Mouse (Mus musculus) heart, embryonic 14.5 days (tissue): Measurements from ENCODE around the gene Arfrp1. TPM values are rescaled to one million over a fixed set of nuclear protein-coding genes. Genes with fewer than 3 reads are reported as not detected.

Experiments used
- ATAC-seq: fragments of 200-750 bp; cut with Nextera tagmentation; 2 replicates; pipeline ENCODE4 v1.8.0; 2017; ENCODE audit warnings: low read depth, moderate TSS enrichment; ENCODE audit not compliant: insufficient number of reproducible peaks, insufficient read depth, low FRiP score
- H3K27ac ChIP-seq, 2 experiments: fragments of 200-500 bp in 1 of 2; fragments of 300-500 bp in 1 of 2; sonication (generic) in 1 of 2; replicated peaks in 1 of 2; 2 replicates each; pipeline ENCODE4 v1.5.1; 2012 to 2014; ENCODE audit warnings: low read depth in 2 of 2, low read length in 2 of 2, control low read depth in 1 of 2, mild to moderate bottlenecking in 1 of 2, mixed read lengths in 1 of 2; ENCODE audit not compliant: control insufficient read depth in 1 of 2, insufficient read depth in 1 of 2
- H3K27me3 ChIP-seq: fragments of 300-500 bp; sonication (generic); 2 replicates; pipeline ENCODE4 v1.6.1; 2014; ENCODE audit warnings: mild to moderate bottlenecking, low read length, control low read depth; ENCODE audit not compliant: control insufficient read depth, insufficient read depth
- H3K36me3 ChIP-seq: fragments of 300-500 bp; sonication (generic); 2 replicates; pipeline ENCODE4 v1.6.1; 2014; ENCODE audit warnings: mild to moderate bottlenecking, control low read depth, low read length, mixed read lengths; ENCODE audit not compliant: control insufficient read depth, insufficient read depth
- H3K4me1 ChIP-seq, 2 experiments: fragments of 200-500 bp in 1 of 2; fragments of 300-500 bp in 1 of 2; sonication (generic) in 1 of 2; 2 replicates each; pipeline ENCODE4 v1.6.1; 2012 to 2014; ENCODE audit warnings: low read length in 2 of 2, control low read depth in 1 of 2, mixed read lengths in 1 of 2; ENCODE audit not compliant: control insufficient read depth in 2 of 2, insufficient read depth in 2 of 2
- H3K4me2 ChIP-seq: fragments of 300-500 bp; sonication (generic); 2 replicates; pipeline ENCODE4 v1.6.1; 2014; ENCODE audit warnings: mild to moderate bottlenecking, low read length
- H3K4me3 ChIP-seq, 2 experiments: fragments of 200-500 bp in 1 of 2; fragments of 300-500 bp in 1 of 2; sonication (generic) in 1 of 2; 2 replicates each; pipeline ENCODE4 v1.5.1; 2012 to 2014; ENCODE audit warnings: low read length in 2 of 2, mild to moderate bottlenecking in 2 of 2, control low read depth in 1 of 2, low read depth in 1 of 2, moderate library complexity in 1 of 2; ENCODE audit not compliant: control insufficient read depth in 1 of 2, insufficient read depth in 1 of 2
- H3K9ac ChIP-seq: fragments of 300-500 bp; sonication (generic); 2 replicates; pipeline ENCODE4 v1.6.1; 2014; ENCODE audit warnings: mild to moderate bottlenecking, low read length
- H3K9me3 ChIP-seq: fragments of 300-500 bp; sonication (generic); 2 replicates; pipeline ENCODE4 v1.6.1; 2016; ENCODE audit warnings: low read length, control low read depth; ENCODE audit not compliant: control insufficient read depth
- WGBS: fragments of 180-500 bp; shearing (Covaris S2); extraction: QIAGEN DNeasy Blood & Tissue Kit; methylation state at CpG from one replicate; pipeline ENCODE4 v1.1.7; 2014; 5-methylcytosine and 5-hydroxymethylcytosine counted together
- polyA plus RNA-seq: library from polyadenylated mRNA; unstranded; fragments of >200 nt; fragmentation: Nextera tagmentation; extraction: Ambion mirVana; gene quantifications from 2 replicates; pipeline ENCODE4 v1.2.1, GENCODE M21; 2014

Gene Arfrp1
- polyA plus RNA-seq, 1 experiment from 2014 or later, result 42.8 TPM

DNA sequence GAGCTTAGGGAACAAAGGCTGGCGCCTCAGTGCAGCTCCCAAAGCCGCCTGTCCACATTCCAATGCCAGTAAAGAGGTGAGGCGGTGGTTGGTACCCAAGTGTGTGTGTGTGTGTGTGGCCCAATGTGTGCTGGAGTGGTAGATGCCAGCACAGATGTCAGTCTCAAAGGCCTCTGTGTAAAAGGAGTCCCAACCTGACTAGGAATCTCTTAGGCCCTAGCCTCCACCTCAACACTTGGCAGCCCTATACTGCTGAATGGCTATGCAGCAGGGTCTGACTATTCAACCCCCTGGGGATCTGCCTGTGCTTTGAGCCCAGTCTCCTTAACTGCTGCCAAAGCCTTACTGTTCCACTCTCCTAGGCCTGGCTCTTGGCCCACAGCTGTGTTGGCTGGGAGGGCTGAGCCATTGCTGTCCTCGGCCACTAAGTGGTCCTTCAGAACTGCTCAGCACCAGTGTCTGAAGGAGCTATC, 19.8 kb upstream of the Arfrp1 start:
- Histone ChIP-seq H3K4me1 (no peaks in the 10 kb centered on the region; a peak in 1 of 4 replicates), H3K9me3 (no peaks in the 10 kb centered on the region), H3K36me3 (peaks cover 76% of the 10 kb centered on the region), H3K27me3 (no peaks in the 10 kb centered on the region), H3K4me2 (no peak overlapping the region), H3K9ac (no peak overlapping the region), H3K27ac (no peak overlapping the region), H3K4me3 (no peak overlapping the region)
- ATAC-seq, result peak; percentile 33; the same call in 1 of the 2 replicates
- WGBS, result 77% methylated on average over 4 of the region's 4 CpGs

- H3K9ac ChIP-seq, result no peak overlapping the region
- no peak overlapping the region for H3K27ac ChIP-seq
- no peak overlapping the region for H3K4me3 ChIP-seq
- no peaks in the 10 kb centered on the region; a peak in 1 of 4 replicates for H3K4me1 ChIP-seq
- H3K36me3 ChIP-seq, result peaks cover 81% of the 10 kb centered on the region
- no peak overlapping the region for H3K4me2 ChIP-seq
- H3K9me3 ChIP-seq, result no peaks in the 10 kb centered on the region
- no peak for ATAC-seq
- no peaks in the 10 kb centered on the region for H3K27me3 ChIP-seq
- 79% methylated on average over 7 of the region's 7 CpGs for WGBS
Observed at GRCm38 (mm10) chr2:181384463-181384862, 19.3 kb upstream of the Arfrp1 start.

DNA sequence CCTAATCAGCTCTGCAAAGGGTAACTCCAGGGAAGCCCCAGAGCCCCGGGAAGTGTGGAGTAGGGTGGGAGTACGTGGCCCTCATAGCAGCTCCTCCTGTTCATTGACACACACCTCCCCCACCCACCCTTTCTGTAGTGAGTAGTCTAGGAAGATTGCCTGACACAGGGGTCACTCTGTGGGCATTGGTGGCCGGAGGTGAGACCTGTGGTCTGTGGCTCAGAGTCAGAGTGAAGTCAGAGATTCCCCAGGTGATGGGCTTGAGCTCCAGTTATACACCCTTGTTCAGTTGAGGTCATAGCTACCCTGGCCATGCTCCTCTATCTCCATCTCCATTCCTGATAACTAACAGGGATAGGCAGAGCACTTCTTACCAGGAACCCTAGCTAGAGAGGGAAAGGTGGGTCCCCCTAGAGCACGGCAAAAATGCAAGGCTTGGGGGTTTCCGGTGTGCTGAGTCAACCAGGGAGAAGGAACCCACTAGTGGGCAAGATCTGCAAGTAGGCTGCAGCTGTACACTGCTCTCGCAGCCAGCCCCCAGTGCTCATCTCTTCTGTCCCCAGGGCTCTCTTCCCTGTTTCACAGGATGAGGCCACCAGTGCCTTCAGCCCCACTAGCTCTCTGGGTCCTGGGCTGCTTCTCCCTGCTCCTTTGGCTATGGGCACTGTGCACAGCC, 16.6 kb upstream of the Arfrp1 start:
- no peak overlapping the region for H3K27ac ChIP-seq
- no peaks in the 10 kb centered on the region for H3K9me3 ChIP-seq
- no peaks in the 10 kb centered on the region; a peak in 1 of 4 replicates for H3K4me1 ChIP-seq
- peaks cover 81% of the 10 kb centered on the region for H3K36me3 ChIP-seq
- ATAC-seq, result no peak
- H3K4me3 ChIP-seq, result no peak overlapping the region
- H3K9ac ChIP-seq, result no peak overlapping the region
- 87% methylated on average over 6 of the region's 6 CpGs for WGBS
- H3K4me2 ChIP-seq, result no peak overlapping the region
- no peaks in the 10 kb centered on the region for H3K27me3 ChIP-seq

DNA sequence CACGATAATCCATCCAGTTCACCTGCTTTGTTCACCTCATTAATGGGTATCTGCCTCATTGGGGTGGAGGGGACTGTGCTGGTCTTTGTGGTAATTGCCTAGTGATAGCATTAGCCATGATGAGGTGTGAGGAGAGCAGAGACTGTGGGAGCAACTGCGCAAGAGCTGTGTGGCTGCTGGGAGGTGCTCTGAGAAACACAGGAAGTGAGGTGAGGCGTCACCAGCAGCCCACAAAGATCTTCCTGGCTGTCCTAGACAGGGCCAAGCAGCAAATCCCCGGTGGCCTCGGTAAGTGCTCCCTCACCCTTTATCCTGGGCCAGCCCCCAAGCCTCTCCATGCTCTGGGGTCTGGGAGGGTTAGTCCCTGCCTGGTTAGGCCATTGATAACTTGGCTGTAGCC, 15.9 kb upstream of the Arfrp1 start:
- Histone ChIP-seq H3K4me2 (no peak overlapping the region), H3K27ac (no peak overlapping the region), H3K27me3 (no peaks in the 10 kb centered on the region), H3K9ac (no peak overlapping the region), H3K36me3 (peaks cover 74% of the 10 kb centered on the region), H3K4me3 (no peak overlapping the region), H3K4me1 (no peaks in the 10 kb centered on the region; a peak in 1 of 4 replicates), H3K9me3 (no peaks in the 10 kb centered on the region)
- 84% methylated on average over 5 of the region's 5 CpGs for WGBS
- ATAC-seq, result no peak

DNA sequence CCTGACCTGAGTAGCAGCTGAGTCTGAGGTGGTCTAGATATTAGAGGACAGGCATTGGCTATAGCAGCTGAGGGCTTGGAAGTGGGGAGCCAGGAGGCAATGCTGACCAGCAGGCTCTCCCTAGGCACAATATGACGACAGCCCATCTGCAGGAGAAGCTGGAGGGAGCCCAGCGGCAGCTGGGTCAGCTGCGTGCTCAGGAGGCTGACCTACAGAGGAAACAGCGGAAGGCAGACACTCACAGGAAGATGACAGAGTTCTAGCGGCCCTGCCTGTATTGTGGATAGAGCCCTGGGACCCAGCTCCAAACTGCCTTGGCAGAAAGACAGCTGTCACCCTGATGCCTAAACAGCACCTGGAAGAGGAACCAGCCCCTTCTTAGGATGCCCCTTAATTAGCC, 15.0 kb upstream of the Arfrp1 start:
- H3K9ac ChIP-seq, result no peak overlapping the region
- H3K4me1 ChIP-seq, result no peaks in the 10 kb centered on the region
- ATAC-seq, result no peak
- H3K27me3 ChIP-seq, result no peaks in the 10 kb centered on the region
- H3K27ac ChIP-seq, result no peak overlapping the region
- H3K4me3 ChIP-seq, result no peak overlapping the region
- no peak overlapping the region for H3K4me2 ChIP-seq
- peaks cover 69% of the 10 kb centered on the region for H3K36me3 ChIP-seq
- no peaks in the 10 kb centered on the region for H3K9me3 ChIP-seq
- 86% methylated on average over 5 of the region's 5 CpGs for WGBS

DNA sequence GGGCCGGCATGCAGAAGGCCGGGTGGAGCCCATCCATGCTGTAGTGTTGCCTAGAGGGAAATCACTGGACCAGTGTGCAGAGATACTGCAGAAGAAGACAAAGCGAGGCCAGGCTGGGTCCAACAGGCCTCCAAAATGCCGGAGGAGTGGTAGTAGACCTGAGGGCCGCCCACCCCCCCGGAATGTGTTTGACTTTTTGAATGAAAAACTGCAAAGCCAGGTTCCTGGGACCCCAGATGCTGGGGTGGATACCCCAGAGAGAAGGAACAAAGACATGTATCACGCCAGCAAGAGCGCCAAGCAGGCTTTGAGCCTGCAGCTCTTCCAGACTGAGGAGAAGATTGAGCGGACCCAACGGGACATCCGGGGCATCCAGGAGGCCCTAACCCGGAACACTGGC, 14.6 kb upstream of the Arfrp1 start, which contains the start of gene Lime1:
TSS of gene Lime1 (plus strand) at position 301 of the 400 bp plus-strand sequence.
- 89% methylated on average over 12 of the region's 12 CpGs for WGBS
- H3K36me3 ChIP-seq, result peaks cover 67% of the 10 kb centered on the region

DNA sequence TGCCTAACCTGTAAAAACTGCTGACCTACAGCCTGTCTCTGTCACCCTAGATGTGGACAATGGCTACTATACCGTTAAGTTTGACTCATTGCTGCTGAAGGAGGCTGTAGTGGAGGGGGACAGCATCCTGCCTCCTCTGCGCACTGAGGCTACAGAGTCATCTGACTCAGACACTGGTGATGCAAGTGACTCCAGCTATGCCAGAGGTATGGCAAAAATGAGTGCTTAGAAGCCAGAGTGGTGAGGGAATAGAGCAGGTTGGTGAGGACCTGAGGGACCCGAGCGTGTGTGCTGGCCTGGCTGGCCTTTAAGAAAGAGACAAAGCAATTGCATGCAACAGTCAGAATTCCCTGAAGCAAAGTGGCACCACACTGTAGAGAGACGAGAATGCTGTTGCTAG, 13.5 kb upstream of the Arfrp1 start:
- Histone ChIP-seq H3K36me3 (peaks cover 57% of the 10 kb centered on the region), H3K4me1 (no peaks in the 10 kb centered on the region), H3K27ac (no peak overlapping the region), H3K4me3 (no peak overlapping the region), H3K27me3 (no peaks in the 10 kb centered on the region), H3K4me2 (no peak overlapping the region), H3K9ac (no peak overlapping the region), H3K9me3 (no peaks in the 10 kb centered on the region)
- ATAC-seq, result no peak
- 86% methylated on average over 5 of the region's 5 CpGs for WGBS

More for the DNA sequence above, 14.6 kb upstream of the Arfrp1 start, which contains the start of gene Lime1:
- H3K9me3 ChIP-seq, result no peaks in the 10 kb centered on the region
- no peaks in the 10 kb centered on the region for H3K27me3 ChIP-seq
- ATAC-seq, result no peak
- H3K4me2 ChIP-seq, result no peak within 1 kb of the TSS
- H3K4me3 ChIP-seq, result no peak within 1 kb of the TSS
- no peak within 1 kb of the TSS for H3K27ac ChIP-seq
- no peak within 1 kb of the TSS for H3K9ac ChIP-seq
- no peaks in the 10 kb centered on the region for H3K4me1 ChIP-seq

GRCm38 (mm10) chr2:181377230-181377629, 12.0 kb upstream of the Arfrp1 start:
- no peaks in the 10 kb centered on the region for H3K9me3 ChIP-seq
- no peak overlapping the region for H3K4me2 ChIP-seq
- peaks cover 42% of the 10 kb centered on the region for H3K36me3 ChIP-seq
- H3K4me3 ChIP-seq, result no peak overlapping the region
- no peaks in the 10 kb centered on the region for H3K27me3 ChIP-seq
- no peaks in the 10 kb centered on the region for H3K4me1 ChIP-seq
- 55% methylated on average over 2 of the region's 2 CpGs for WGBS
- no peak overlapping the region for H3K9ac ChIP-seq
- no peak for ATAC-seq
- H3K27ac ChIP-seq, result no peak overlapping the region
